Mouse (Mus musculus) thymus, adult 18-20 months (tissue): ENCODE results near the gene Defb28.

Source experiments
- DNase-seq, 2 experiments: peaks; one replicate each; pipeline ENCODE4 v3.0.0; 2022; ENCODE audit warnings: mixed read lengths in 2 of 2

Defb28 gene

GRCm38 (mm10) chr2:152517981-152518380 lies at the start of gene Defb28:
Gene Defb28, plus strand, starts transcription at chr2:152518255.
- no peak for DNase-seq

DNA sequence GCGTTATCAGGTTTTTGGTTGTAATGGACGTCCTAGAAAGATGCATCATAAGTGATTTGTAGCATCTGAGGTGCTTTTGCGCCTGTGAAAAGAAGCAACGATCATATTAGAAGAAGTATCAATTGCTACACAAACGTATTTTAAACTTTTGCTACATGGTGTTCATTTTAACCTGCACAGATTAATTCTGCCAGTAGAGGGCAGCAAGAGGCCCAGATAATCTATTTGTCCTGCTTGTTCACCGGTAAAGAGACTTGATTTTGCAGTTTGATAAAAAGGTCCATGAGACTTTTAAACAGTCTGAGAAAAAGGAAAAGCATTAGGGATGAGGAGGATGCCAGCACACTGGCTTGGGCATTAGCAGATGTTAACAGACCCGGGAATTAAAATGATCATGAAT lies 47.1 kb upstream of the Defb28 start:
- DNase-seq, result no peak

- DNase-seq, result no peak
These were observed 45.6 kb upstream of the Defb28 start for GRCm38 (mm10) chr2:152472434-152472833.

DNA sequence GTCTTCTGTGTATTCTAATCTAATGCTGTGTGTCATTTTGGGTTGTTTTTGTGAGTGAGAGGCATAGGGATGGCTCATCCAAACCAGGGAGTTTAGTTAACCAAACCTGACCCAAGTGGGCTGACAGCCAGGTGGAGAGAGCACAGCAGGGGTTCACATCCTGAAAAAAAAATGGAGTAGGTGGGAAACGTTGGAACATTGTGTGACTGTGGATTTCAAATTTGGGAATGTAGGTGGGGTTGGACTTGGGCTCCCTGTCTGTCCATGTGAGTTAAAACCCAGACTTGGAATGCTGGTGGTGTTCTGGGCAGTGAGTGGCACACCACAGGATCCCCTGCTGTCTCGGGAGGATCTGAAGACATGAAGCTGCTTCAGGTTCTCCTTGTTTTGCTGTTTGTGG lies 41.3 kb upstream of the Defb28 start, which contains the start of gene Defb20:
Defb20 (plus strand) TSS at position 301 of the 400 bp plus-strand sequence.
- DNase-seq, result no peak

GRCm38 (mm10) chr2:152480881-152481280 lies 37.2 kb upstream of the Defb28 start:
- DNase-seq, result no peak

DNA sequence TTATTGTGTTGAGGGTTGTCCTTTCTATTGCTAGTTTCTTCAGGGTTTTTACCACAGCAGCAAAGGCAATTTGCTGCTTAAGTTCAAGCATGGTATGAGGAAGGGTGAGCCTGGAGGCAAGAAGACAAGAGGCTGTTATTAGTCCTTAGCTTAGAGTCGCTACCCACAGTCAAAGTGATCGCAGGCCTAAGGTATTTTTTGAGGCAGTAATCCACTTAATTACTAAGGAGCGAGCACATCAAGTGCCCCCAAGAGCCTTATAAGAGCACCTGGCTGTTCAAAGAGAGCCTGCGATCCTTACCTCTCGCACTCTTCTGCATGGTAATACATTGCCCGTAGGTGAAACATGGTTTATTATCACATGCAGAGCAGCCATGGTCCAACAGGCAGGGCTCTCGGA lies 36.3 kb upstream of the Defb28 start:
- no peak for DNase-seq

GRCm38 (mm10) chr2:152487024-152487423 lies 31.0 kb upstream of the Defb28 start:
- no peak for DNase-seq

GRCm38 (mm10) chr2:152490038-152490437 lies 28.0 kb upstream of the Defb28 start, which contains the start of gene Defb22:
Gene Defb22, minus strand, starts transcription at chr2:152490138.
- no peak for DNase-seq

DNA sequence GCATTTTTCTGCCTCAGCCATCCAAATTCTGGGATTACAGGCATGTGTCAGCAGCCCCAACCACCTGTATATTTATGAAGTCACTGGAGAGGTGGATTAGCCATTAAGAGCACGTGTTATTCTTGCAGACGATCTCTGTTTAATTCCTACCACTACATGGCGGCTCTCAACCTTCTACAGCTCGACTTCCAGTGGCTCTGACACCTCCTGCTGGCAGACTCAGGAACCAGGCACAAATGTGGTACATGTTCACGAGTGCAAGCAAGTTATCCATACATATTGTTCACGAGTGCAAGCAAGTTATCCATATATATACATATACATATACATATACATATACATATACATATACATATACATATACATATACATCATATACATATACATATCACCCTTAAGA lies 24.9 kb upstream of the Defb28 start:
- DNase-seq, result no peak

DNA sequence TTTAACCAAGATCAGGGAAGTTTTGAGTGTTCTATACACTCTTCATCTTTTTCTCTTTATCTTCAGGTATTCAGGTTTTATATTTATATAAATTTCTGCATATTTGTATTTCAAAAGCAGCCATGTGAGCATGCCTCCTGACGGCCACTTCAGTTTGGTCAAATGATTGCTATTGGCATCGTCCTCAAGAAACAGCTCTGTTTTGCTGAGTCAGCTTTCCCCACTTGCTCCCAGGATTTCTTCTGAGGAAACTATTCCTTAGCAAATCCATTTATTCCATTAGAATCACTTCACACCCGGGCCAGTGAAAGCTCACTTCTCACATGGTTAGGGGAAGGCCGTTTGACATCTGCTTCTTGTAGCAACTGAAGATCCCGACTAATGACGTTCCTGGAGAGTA lies 20.0 kb upstream of the Defb28 start:
- DNase-seq, result no peak

- no peak for DNase-seq
These were observed 17.7 kb upstream of the Defb28 start for GRCm38 (mm10) chr2:152500204-152500862.

DNA sequence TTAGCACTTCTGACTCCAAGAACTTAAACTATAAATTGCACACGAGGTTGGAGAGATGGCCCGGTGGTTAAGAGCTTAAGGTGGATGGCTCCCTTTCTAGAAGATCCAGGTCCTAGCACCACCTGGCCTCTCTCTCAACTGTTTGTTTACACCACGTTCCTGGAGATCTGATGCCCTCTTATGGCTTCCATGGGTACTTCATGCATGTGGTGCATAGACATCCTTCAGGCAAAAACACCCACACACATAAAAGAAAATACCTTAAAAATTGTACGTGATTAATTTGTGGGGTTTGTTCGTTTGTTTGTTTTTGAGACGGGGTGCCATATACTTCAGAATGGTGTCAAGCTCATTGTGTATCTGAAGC lies 17.2 kb upstream of the Defb28 start:
- no peak for DNase-seq

DNA sequence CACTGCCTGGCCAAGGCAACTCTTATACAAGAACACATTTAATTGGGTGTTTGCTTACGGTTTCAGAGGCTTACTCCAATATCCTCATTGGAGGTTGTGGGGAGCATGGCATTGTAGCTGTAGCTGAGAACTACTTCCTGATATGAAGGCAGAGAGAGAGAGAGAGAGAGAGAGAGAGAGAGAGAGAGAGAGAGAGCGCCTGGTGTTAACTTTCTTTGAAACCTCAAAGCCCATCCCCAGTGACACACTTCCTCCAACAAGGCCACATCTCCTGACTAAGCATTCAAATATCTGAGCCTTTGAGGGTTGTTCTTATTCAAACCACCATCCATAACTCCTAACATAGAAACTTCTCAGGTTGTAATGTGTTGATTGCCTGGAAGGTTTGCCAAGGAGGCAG lies 14.1 kb upstream of the Defb28 start:
- no peak for DNase-seq

DNA sequence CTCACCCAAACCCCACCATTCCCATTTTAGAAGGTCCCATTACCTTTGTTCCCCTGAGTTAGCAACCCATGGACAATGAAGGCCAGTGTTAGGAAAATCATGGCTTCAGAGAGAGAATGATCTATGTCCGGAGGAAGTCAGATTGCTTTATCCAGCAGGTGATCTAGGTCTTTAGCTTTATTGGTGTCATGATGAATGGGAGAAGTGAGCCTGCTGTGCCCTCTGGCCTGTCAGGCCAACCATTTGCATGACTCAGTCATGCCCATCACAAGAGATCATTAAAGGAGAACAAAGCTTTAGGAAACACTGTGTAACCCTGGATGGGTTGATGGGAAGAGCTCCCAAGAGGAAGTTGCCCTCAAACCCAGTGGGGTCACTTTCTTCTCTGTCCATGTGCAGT lies 6.5 kb upstream of the Defb28 start, which contains the start of gene Defb26:
Defb26 (minus strand) TSS at position 101 of the 400 bp plus-strand sequence.
- DNase-seq, result no peak

- no peak for DNase-seq
These were observed 2.0 kb upstream of the Defb28 start for GRCm38 (mm10) chr2:152516084-152516483.

- no peak for DNase-seq
These were observed 22.1 kb downstream of the Defb28 start, which contains the start of gene Defb29 for GRCm38 (mm10) chr2:152539944-152540710. Gene Defb29, minus strand, starts transcription at chr2:152540098.

DNA sequence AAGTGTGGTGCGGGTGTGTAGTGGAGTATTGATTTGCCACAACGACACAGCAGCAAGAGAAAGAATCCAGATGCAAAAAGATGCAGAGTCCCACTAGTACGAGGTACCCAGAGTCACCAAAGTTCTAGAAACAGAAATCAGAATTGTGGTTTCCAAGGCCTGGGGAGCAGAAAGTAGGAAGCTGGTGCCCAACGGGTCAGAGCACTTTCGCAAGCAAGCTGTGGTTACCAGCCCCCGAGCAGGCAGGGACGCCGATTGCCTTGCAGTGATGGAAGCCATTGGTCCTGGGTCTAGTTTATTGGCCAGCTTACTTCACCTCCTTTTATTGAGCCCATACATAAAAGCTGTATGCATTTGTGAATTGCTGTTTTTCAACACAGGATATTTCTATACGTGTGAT lies 23.9 kb downstream of the Defb28 start:
- no peak for DNase-seq

- no peak for DNase-seq
These were observed 24.8 kb downstream of the Defb28 start for GRCm38 (mm10) chr2:152542897-152543296.

DNA sequence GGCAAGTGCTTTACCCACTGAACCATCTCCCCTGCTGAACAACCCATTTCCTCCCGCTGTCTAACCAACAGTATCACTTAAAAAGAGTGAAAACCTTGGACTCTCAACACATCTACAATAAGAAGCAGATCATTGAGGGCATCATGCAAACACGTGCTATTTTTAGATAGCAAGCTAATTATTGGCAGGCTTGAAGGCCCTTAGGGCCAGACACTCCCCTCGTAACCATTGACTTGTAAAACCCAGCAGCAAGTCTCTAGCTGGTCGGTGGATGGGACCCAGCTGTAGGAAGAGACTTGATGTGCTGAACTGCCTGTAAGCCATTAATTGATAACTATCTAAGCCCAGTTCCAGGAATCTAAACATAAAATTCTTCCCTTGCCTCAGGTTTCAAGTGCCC lies 25.4 kb downstream of the Defb28 start:
- no peak for DNase-seq

- DNase-seq, result no peak
These were observed 26.6 kb downstream of the Defb28 start for GRCm38 (mm10) chr2:152544691-152545090.

DNA sequence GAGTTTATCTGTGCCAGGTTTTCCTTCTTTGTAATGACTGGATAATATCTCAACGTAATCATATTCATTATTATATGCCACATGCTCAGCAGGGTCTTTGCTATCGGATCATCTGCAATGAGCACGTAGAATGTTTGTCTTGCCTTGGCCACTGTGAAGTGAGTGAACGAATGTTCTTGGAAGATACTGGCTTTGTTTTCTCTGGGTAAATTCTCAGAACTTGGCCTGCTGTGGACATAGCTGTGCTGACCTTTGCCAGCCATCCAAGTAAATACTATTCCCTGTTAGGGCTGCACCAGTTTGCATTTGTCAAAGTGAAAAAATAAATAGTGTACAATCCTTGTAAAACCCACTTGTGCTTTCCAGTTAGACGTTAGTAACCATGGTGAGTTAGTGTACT lies 30.1 kb downstream of the Defb28 start:
- DNase-seq, result no peak

DNA sequence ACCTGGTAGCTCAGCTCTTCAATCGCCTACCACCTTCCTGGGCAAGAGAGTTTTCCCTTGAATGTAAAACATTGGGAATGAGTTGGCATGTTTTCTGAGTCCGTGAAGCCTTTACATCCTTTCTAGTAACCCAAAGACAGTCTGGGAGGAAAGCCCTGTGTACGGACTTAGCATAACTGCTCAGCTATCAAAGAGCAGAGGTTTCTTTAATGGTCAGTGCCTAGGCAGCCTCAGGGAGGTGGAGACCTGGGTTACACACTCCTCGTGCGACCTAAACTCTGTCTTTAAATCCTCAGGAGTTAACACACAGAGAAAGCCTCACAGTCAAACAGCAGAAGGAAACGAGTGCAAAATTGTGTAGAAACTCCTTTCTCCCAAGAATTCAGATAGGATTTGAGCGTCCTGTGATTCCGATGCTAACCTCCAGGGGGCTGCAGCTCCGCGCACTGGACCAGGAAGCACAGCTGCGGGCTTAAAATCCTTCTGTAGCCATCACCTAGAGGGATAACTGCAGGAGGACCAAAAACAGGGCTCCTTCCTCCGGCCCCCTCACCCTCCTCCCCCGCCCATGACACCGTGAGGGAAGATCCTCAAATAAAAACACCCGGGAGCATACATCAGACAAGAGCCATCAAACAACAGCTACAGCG lies 35.8 kb downstream of the Defb28 start:
- DNase-seq, result no peak

DNA sequence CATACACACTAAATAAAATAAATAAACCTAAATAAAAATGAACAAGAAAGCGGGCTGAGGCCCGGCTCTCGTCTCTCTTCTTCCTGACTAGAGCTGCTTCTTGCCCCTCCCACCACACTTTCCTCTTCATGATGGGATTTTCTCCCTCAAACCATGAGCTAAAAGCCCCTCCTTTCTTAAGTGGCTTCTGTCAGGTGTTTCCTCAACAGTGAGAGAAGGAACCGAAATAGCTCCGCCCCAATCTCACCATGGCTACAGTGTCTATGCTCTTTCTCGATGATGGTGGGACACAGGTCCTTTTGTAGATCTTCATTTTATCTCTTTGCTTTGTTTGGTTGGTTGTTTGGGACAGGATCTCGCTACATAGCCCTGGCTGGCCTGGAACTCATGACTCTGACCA lies 38.6 kb downstream of the Defb28 start:
- DNase-seq, result no peak

DNA sequence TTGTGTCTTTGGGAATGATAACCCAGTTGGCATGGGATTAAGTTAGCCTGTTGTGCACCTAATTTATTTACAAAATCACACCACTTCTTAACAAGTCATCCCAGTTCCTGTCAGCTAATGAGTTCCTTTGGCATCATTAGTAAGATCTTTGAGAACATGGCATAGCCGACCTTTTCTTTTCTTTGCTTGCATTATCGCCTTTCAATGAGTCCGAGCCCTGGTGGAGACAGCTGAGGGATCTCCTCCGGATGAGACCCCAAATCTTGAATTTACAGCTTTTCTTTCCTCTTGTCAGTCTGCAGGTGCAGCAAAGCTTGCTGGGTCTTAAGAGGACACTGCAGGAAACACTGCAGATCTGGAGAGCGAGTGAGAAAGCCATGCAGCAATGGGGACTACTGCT lies 51.0 kb downstream of the Defb28 start, which contains the start of gene Gm17416:
Gm17416 (plus strand) TSS at position 301 of the 400 bp plus-strand sequence.
- DNase-seq, result no peak
